Mouse (Mus musculus): ENCODE results near the gene Olfr1302. TPM values are rescaled to one million over a fixed set of nuclear protein-coding genes. Genes with fewer than 3 reads are reported as not detected.

The Olfr1302 gene
- not detected in 2 replicates for polyA plus RNA-seq (2015; fragmentation: Nextera tagmentation; extraction: Ambion mirVana)

DNA sequence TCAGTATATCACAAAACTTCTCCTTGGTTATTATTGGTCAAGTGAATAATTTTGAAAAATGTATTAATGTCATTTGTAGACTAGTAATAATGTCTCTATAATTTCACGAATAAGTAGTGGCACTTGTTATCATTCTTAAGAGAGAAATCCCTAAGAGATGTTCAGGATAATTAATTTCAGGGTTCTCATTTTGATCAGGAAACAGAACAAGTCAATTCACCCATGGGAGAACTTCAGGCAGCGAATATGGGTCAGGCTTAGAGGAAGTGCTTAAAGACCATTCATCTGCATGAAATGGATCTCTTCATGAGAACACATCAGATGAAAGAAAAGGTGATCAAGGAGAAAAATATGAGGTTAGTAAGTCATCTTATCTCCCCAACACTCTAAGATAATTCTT lies at the start of gene Olfr1302:
Olfr1302 (plus strand) TSS at position 301 of the 400 bp plus-strand sequence.
- DNase-seq (ENCODE audit: low spot score) = no peak

DNA sequence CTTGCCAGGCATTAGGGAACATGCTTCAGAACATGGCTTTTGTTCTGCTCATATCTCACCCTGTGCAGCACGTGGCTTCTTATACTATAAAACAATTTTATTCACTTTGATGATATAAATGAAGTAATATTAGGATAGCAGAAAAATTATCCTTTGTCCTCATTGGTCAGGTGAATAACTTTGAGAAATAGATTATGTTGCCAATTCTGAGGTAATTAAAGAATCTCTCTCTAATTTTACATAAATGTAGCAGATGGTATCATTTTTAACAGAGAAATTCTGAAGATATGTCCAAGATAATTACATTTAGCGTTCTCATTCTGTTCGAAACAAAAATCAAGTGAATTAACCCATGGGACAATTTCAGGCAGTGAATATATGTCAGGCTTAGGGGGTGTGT lies 26.5 kb upstream of the Olfr1302 start, which contains the start of gene Olfr1301:
Olfr1301 (plus strand) TSS at position 301 of the 400 bp plus-strand sequence.
- no peak for DNase-seq (ENCODE audit: low spot score)

DNA sequence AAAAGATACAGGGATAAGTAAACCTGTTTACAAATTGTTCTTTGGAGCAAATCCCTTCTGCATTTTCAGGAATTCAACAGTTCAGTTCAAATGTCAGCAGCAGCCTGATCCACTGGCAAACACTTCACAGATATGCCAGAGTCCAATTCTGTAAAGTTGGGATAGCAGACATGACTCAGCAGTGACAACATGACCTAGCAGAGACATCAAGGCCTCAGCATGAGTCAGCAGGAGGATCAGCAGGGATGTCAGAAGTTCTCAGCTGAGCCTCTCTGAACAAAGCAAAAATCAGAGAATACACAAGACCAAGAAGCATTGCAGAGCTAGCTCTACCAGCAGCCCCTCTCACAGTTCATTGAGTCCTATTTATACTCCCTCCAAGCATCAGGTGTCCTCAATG lies 35.7 kb downstream of the Olfr1302 start:
- DNase-seq (ENCODE audit: low spot score) = no peak

GRCm38 (mm10) chr2:111820240-111820639 lies 43.0 kb downstream of the Olfr1302 start, which contains the start of gene Olfr1303:
Olfr1303 (minus strand) TSS chr2:111820340.
- no peak for DNase-seq (ENCODE audit: low spot score)

Other genes with a start within 250 kb of the Olfr1302 start
- not detected in 2 replicates for gene Olfr1294, start 237.1 kb upstream of the Olfr1302 start, polyA plus RNA-seq (2015; fragmentation: Nextera tagmentation; extraction: Ambion mirVana)
- gene Olfr1295, start 207.7 kb upstream of the Olfr1302 start, polyA plus RNA-seq (2015; fragmentation: Nextera tagmentation; extraction: Ambion mirVana) = not detected in 2 replicates
- gene Olfr1297, start 150.9 kb upstream of the Olfr1302 start, polyA plus RNA-seq (2015; fragmentation: Nextera tagmentation; extraction: Ambion mirVana) = not detected in 2 replicates
- not detected in 2 replicates for gene Olfr1298, start 128.2 kb upstream of the Olfr1302 start, polyA plus RNA-seq (2015; fragmentation: Nextera tagmentation; extraction: Ambion mirVana)
- gene Olfr1299, start 116.0 kb upstream of the Olfr1302 start, polyA plus RNA-seq (2015; fragmentation: Nextera tagmentation; extraction: Ambion mirVana) = not detected in 2 replicates
- gene Olfr1301, start 26.4 kb upstream of the Olfr1302 start, polyA plus RNA-seq (2015; fragmentation: Nextera tagmentation; extraction: Ambion mirVana) = not detected in 2 replicates
- gene Olfr1303, start 42.9 kb downstream of the Olfr1302 start, polyA plus RNA-seq (2015; fragmentation: Nextera tagmentation; extraction: Ambion mirVana) = not detected in 2 replicates
- gene Olfr1305, start 99.7 kb downstream of the Olfr1302 start, polyA plus RNA-seq (2015; fragmentation: Nextera tagmentation; extraction: Ambion mirVana) = not detected in 2 replicates
- not detected in 2 replicates for gene Olfr1306, start 138.8 kb downstream of the Olfr1302 start, polyA plus RNA-seq (2015; fragmentation: Nextera tagmentation; extraction: Ambion mirVana)
- gene Olfr1307, start 172.0 kb downstream of the Olfr1302 start, polyA plus RNA-seq (2015; fragmentation: Nextera tagmentation; extraction: Ambion mirVana) = not detected in 2 replicates
- not detected in 2 replicates for gene Olfr1308, start 187.5 kb downstream of the Olfr1302 start, polyA plus RNA-seq (2015; fragmentation: Nextera tagmentation; extraction: Ambion mirVana)
- gene Olfr1309, start 212.9 kb downstream of the Olfr1302 start, polyA plus RNA-seq (2015; fragmentation: Nextera tagmentation; extraction: Ambion mirVana) = not detected in 2 replicates
- gene Olfr1310, start 235.3 kb downstream of the Olfr1302 start, polyA plus RNA-seq (2015; fragmentation: Nextera tagmentation; extraction: Ambion mirVana) = not detected in 2 replicates
- not detected in 2 replicates for gene Olfr1311, start 247.0 kb downstream of the Olfr1302 start, polyA plus RNA-seq (2015; fragmentation: Nextera tagmentation; extraction: Ambion mirVana)